Mouse (Mus musculus) spleen, postnatal 36 days (tissue): ENCODE measurements at regions not wholly inside any gene's neighbourhood (a gene's known extent, or its start where the extent isn't known, plus 50 kb on each side); places are given as distances from the start of the nearest gene placed in this dataset.

ENCODE experiments used
- DNase-seq, 2 experiments: peaks; one replicate each; pipeline ENCODE4 v3.0.0; 2022; ENCODE audit warnings: low spot score in 2 of 2, mixed read lengths in 1 of 2

DNA sequence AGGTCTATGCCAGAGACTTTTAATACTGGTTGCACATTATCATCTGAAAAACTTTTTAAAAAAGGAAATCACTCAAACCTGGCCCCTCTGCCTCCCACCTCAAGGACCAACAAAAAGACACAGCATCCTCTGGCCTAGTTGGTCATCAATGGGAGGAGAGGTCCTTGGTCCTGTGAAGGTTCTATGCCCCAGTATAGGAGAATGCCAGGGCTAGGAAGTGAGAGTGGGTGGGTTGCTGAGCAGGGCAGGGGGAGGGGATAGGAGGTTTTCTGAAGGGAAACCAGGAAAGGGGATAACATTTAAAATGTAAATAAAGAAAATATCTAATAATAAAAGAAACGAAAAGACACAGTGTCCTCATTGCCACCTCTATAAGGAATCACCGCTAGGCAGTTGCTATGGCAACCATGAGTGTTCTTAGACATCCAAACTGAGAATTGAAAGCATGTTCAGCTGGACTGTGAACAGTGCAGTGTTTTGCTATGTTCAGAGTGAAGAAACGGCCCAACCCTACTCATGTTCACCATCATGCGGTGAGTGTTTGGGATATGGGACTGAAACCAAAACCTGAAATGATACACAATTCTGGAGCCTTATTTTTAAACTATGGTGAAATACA lies 82.5 kb upstream of the 4933402D24Rik start:
- no peak for DNase-seq

DNA sequence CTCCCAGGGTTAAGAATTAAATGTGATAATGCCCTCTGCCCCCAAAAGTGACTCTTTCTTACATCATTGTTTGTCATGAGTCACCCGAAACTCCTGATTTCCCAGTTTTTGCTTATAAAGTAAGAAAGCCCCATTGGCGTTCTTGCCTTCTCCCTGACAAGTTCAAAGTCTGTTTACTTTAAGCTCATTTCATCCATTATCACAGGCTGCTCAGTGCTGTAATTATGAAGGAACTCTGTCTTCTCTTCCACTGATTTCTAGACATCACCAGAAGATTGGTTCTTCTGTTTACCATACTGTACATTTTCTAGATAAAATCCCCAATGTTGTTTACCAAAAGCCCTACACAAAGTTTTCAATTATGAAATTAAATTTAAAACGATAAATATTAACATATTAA lies 81.2 kb upstream of the 4933402D24Rik start:
- no peak for DNase-seq

DNA sequence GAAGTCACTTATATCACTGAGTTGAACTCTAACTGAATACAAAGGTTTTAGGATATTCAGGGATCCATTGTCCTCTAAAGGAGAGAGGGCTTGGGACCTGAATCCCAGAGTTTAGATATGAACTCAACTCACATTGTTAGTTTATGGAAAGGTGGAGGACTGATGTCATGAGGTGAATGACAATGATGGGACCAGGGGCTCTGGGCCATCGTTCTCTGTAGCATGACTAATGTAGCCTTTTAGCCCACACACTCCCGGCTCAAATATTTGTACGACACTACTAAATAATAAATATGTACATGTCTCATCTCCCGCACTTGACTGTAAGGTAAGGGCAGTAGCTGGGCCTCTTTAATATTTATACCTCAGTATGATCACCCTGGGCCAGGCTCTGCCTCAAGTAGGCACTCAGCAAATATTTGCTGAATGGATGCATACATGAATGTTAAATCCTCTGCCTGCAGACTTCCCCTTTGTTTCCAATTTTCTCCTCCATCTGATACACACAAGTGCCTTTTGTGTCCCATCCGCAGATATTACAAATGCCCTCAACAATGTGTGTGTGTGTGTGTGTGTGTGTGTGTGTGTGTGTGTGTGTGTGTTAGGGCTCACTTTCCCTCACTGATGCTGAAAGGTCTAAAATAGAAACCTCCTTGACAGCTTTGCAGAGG lies 59.2 kb upstream of the 4933402D24Rik start:
- no peak for DNase-seq

DNA sequence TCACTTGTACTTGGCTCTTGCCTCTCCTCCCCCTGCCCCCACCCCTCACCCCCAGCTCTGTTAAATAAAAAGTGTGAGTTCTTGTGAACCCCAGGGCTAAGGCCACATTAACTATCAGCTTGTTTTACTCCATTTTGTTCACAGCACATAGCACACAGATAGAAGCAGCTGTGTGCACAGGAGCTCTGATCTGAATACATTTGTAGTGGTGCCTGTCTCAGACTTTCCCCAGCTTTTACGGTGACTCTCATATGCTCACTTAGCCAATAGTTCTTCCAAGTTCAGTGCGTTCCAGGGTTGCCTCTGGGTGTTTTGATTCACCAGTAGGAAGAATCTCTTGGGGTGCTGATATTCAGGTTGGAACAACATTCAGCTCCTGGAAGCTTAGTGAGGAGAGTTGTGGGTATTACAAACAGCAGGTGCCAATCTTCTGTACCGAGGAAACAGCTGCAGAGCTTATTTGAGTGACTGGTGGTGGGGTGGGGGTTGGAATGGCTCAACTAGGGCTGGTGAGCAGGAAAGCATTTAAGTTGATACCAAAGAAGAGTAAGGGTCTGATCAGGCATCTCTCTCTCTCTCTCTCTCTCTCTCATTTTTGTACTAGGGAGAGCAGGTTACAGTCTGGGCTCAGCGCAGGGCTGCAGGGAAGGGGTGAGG lies 51.7 kb upstream of the 4933402D24Rik start:
- no peak for DNase-seq

DNA sequence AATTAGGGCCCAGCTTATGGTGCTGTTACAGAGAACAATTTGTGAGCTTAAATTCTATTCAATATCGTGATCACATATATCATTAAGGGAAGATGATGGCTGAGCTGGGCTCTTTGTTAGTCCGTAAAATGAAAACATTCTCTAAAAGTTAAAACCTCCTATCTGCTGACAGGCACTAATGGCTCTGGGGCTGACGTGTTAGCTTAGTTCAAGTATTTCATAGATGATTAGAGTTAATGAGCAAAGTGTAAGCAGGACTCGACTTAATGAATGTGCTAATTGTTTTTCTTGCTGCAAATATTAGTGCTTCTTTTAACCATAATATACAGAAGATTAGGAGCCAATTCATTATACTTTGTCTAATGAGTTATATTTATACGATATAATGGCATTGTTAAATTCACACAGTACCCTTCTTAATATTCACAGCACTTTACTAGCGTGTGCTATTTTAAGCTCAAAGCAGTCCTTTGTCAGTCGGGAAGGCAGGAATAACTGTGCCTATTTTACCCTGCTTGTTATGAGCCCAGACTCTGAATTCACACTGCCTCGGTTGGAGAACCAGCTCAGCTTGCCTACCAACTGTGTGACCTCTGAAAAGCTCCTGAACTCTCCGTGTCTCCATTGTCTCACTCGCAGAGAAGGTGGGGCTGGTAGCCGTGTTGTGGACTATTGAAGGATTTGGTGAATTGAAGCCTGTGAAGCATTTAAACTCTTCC lies 50.6 kb upstream of the 4933402D24Rik start:
- no peak for DNase-seq
